Comparison of ENCODE assay signal across 8 mouse cellular contexts in the genomic region with DNA sequence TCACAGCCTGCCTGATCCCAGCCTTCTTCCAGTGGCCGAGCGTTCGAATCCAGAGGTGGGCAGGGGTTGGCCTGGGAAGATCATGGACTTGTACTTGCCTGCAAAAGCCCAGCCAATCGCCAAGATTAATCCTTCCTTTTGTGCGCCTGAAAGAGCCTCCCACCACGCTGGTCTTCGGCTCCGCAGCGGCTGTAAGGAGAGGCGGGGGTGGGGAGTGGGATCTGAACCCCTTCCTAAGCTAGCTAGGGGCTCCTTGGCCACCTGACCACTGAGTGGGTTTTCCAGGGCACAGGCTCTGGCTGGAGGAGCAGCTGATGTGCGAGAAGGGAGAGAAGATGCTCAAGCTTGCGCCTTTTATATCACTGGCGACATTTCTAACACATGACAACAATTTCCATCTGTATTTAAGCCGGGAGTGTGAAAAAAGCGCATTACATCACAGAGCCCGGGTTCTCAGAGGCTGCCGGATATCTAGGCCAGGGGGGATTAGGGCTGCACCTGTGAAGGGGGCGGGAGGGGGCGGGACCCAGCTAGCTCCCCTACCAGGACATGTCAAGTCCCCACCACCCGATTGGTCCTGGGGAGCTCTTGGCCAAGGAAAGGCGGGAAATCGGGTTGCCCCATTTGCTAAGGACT.
DNase-seq lines count a peak whose midpoint lies in the region; ATAC-seq lines count a peak whose summit lies in the region.

No protein-coding gene starts in this region.

- no peaks in the 10 kb centered on the region for H3K9me3 ChIP-seq in heart, embryonic 13.5 days

- no peak for ATAC-seq in heart, embryonic 13.5 days (ENCODE audit: extremely low read depth, insufficient number of reproducible peaks, low FRiP score, low TSS enrichment)

- intact Hi-C loops in heart, postnatal 14 days (cut with DNase I): no loop called here
- intact Hi-C loops in left cerebral cortex, postnatal 25 days (cut with DNase I): loop anchor here (5.0 kb wide), 3 partner anchors 139 to 156 kb away; no protein-coding TSS in a partner anchor

- no peak for DNase-seq in heart, postnatal 14 days
- peak; percentile 64 to 72 for DNase-seq in cerebellum, postnatal 14 days
- peak; percentile 11 to 27 for DNase-seq in frontal cortex, postnatal 25 days (ENCODE audit: low spot score in 2 of 2)
- DNase-seq in left cerebral cortex, postnatal 25 days (ENCODE audit: low spot score in 2 of 2): peak; percentile 50 to 72
- DNase-seq in right cerebral cortex, postnatal 14 days: peak; percentile 19
- DNase-seq in spleen, postnatal 14 days (ENCODE audit: low spot score in 2 of 2): no peak
- no peak for DNase-seq in B cell, adult 2 months

- peak overlapping the region; percentile 76 for H3K4me2 ChIP-seq in heart, embryonic 13.5 days

- H3K27me3 ChIP-seq in heart, embryonic 13.5 days (replicated peaks): no peaks in the 10 kb centered on the region

- peak overlapping the region; percentile 72 for H3K27ac ChIP-seq in heart, embryonic 13.5 days (replicated peaks)

- H3K4me3 ChIP-seq in heart, embryonic 13.5 days: peak overlapping the region; percentile 49

- no peaks in the 10 kb centered on the region for H3K36me3 ChIP-seq in heart, embryonic 13.5 days

- peaks cover 38% of the 10 kb centered on the region for H3K4me1 ChIP-seq in heart, embryonic 13.5 days

- 5% methylated on average over 22 of the region's 22 CpGs for WGBS in heart, embryonic 13.5 days

- H3K9ac ChIP-seq in heart, embryonic 13.5 days: peak overlapping the region; percentile 76

Comparison
In these comparisons a context has a peak if more than half of its experiments do, and no peak if none do; other contexts are left out.
1. DNase-seq: peak in cerebellum, postnatal 14 days (2 of 2), frontal cortex, postnatal 25 days (2 of 2), left cerebral cortex, postnatal 25 days (2 of 2) and right cerebral cortex, postnatal 14 days (single experiment); none in heart, postnatal 14 days (0 of 2), spleen, postnatal 14 days (0 of 2) and B cell, adult 2 months (0 of 2).